ENCODE assay signal across 9 mouse cellular contexts in the genomic region with DNA sequence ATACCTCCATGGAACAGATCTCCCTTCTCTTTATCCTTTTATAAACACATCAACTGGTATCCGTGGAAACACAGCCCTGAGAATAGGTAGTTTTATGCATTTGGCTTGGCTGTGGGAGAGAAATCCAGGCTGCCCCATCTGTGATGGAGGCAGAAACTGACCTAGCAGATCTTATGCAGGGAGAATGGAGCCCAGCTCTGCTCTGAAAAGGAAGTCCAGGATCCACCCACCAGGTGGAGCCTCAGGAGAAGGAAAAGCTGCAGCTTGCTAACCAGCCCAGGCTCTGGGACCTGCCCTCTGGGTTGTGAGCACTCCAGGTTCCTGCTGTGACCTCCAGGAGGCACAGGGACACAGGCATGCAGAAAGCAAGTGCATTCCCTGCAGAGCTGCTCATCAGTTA. TPM values are rescaled to one million over a fixed set of nuclear protein-coding genes. Genes with fewer than 3 reads are reported as not detected.
DNase-seq lines count a peak whose midpoint lies in the region; ATAC-seq and TF ChIP-seq lines count a peak whose summit lies in the region.
"Had no signal": no experiment of that assay in that cellular context is flagged by ENCODE, and none has a peak within 500 bp of the region (broad histone marks: within the 10 kb centered on the region; RNA-seq: fewer than 3 reads in every experiment).

No protein-coding gene starts in this region.

- DNase-seq in hindbrain, embryonic 14.5 days (ENCODE audit: low spot score), result no peak
- DNase-seq in brain, embryonic 14.5 days (ENCODE audit: low read depth), result peak; percentile 54
- peak; percentile 55 for DNase-seq in heart, postnatal 4 days
- DNase-seq in left cerebral cortex, adult 18-20 months (ENCODE audit: low spot score in 2 of 2), result peak; percentile 59 to 73
- no peak for DNase-seq in urinary bladder, postnatal 10 days (ENCODE audit: low spot score)

- 0 out of 2 replicates have a peak, but pooled peaks have one; percentile 24 for ATAC-seq in hindbrain, embryonic 15.5 days (ENCODE audit: low FRiP score, low read depth)
- ATAC-seq in hindbrain, embryonic 14.5 days (ENCODE audit: low FRiP score), result no peak
- ATAC-seq in neural tube, embryonic 13.5 days (ENCODE audit: low read depth), result peak; percentile 25; the same call in 1 of the 2 replicates
- no peak for ATAC-seq in granulocyte monocyte progenitor cell, adult 5-6 weeks (replicated peaks; ENCODE audit: poor library complexity, severe bottlenecking)

- H3K27ac ChIP-seq in hindbrain, embryonic 15.5 days (replicated peaks), result peak overlapping the region; percentile 51; the same call in 1 of the 2 replicates
- H3K27ac ChIP-seq in hindbrain, embryonic 14.5 days, result no peak overlapping the region
- H3K27ac ChIP-seq in neural tube, embryonic 13.5 days (replicated peaks), result no peak overlapping the region
- H3K27ac ChIP-seq: macrophage had no signal

- TF ChIP-seq CTCF in brain, embryonic 14.5 days (IDR thresholded peaks at IDR 0.05; ENCODE audit: borderline replicate concordance, extremely low read depth, insufficient read depth, insufficient read length), result peak; percentile 51

- no peaks in the 10 kb centered on the region for H3K9me3 ChIP-seq in hindbrain, embryonic 15.5 days
- H3K9me3 ChIP-seq in hindbrain, embryonic 14.5 days (ENCODE audit: control insufficient read depth, low read length), result no peaks in the 10 kb centered on the region
- H3K9me3 ChIP-seq in neural tube, embryonic 13.5 days, result no peaks in the 10 kb centered on the region

- WGBS in hindbrain, embryonic 15.5 days, result 17% methylated on average over 1 of the region's 1 CpGs
- 16% methylated on average over 1 of the region's 1 CpGs for WGBS in hindbrain, embryonic 14.5 days
- 11% methylated on average over 1 of the region's 1 CpGs for WGBS in neural tube, embryonic 13.5 days

- H3K4me2 ChIP-seq in hindbrain, embryonic 15.5 days, result no peak overlapping the region
- no peak overlapping the region for H3K4me2 ChIP-seq in hindbrain, embryonic 14.5 days (replicated peaks)
- H3K4me2 ChIP-seq in neural tube, embryonic 13.5 days, result no peak overlapping the region

- TF ChIP-seq POLR2A in brain, embryonic 14.5 days (IDR thresholded peaks at IDR 0.05; ENCODE audit: borderline replicate concordance, extremely low read depth, insufficient read depth, insufficient read length, poor library complexity, severe bottlenecking), result no peak

- H3K4me1 ChIP-seq in hindbrain, embryonic 15.5 days (replicated peaks), result peaks cover 7% of the 10 kb centered on the region
- H3K4me1 ChIP-seq in hindbrain, embryonic 14.5 days (replicated peaks; ENCODE audit: control insufficient read depth, insufficient read depth, low read length), result no peaks in the 10 kb centered on the region
- H3K4me1 ChIP-seq in neural tube, embryonic 13.5 days (replicated peaks), result peaks cover 11% of the 10 kb centered on the region

- H3K36me3 ChIP-seq in hindbrain, embryonic 15.5 days, result no peaks in the 10 kb centered on the region
- no peaks in the 10 kb centered on the region for H3K36me3 ChIP-seq in hindbrain, embryonic 14.5 days (replicated peaks; ENCODE audit: control insufficient read depth, insufficient read depth)
- no peaks in the 10 kb centered on the region for H3K36me3 ChIP-seq in neural tube, embryonic 13.5 days

- no peaks in the 10 kb centered on the region for H3K27me3 ChIP-seq in hindbrain, embryonic 15.5 days
- H3K27me3 ChIP-seq in hindbrain, embryonic 14.5 days (ENCODE audit: control insufficient read depth, insufficient read depth, low read length), result no peaks in the 10 kb centered on the region
- H3K27me3 ChIP-seq in neural tube, embryonic 13.5 days, result peaks cover 12% of the 10 kb centered on the region; the same call in 1 of the 2 replicates

- H3K4me3 ChIP-seq in hindbrain, embryonic 15.5 days, result no peak overlapping the region
- H3K4me3 ChIP-seq in hindbrain, embryonic 14.5 days (replicated peaks; ENCODE audit: low read length), result no peak overlapping the region
- no peak overlapping the region for H3K4me3 ChIP-seq in neural tube, embryonic 13.5 days

- no peak overlapping the region for H3K9ac ChIP-seq in hindbrain, embryonic 15.5 days
- H3K9ac ChIP-seq in hindbrain, embryonic 14.5 days, result no peak overlapping the region
- no peak overlapping the region for H3K9ac ChIP-seq in neural tube, embryonic 13.5 days

RNA-seq across cellular contexts. Expression of a gene that starts 7.6 kb away (rescaled TPM):
- not detected in 2 replicates for polyA plus RNA-seq in hindbrain, embryonic 15.5 days (2015; fragmentation: Nextera tagmentation; extraction: Ambion mirVana)
- polyA plus RNA-seq in hindbrain, embryonic 14.5 days (2014; fragmentation: Nextera tagmentation; extraction: Ambion mirVana), result not detected in 2 replicates
- polyA plus RNA-seq in brain, embryonic 14.5 days (2012; rRNA removed), result not detected in 2 replicates
- total RNA-seq in heart, postnatal 4 days (2021), result not detected
- total RNA-seq in left cerebral cortex, adult 18-20 months (2021), result not detected
- not detected in 2 replicates for polyA plus RNA-seq in neural tube, embryonic 13.5 days (2015; fragmentation: Nextera tagmentation; extraction: Ambion mirVana)
- total RNA-seq in granulocyte monocyte progenitor cell, adult 5-6 weeks (2014; fragmentation: Nextera tagmentation), result not detected in 2 replicates
- total RNA-seq in granulocyte monocyte progenitor cell, adult 5-6 weeks (2017), result not detected in 2 replicates
- polyA plus RNA-seq: macrophage had no signal

RNA-seq across cellular contexts. Expression of a gene that starts 9.5 kb away (rescaled TPM):
- polyA plus RNA-seq in hindbrain, embryonic 15.5 days (2015; fragmentation: Nextera tagmentation; extraction: Ambion mirVana), result 0.17 TPM in 1 of 2 replicates, not detected in the other
- polyA plus RNA-seq in hindbrain, embryonic 14.5 days (2014; fragmentation: Nextera tagmentation; extraction: Ambion mirVana), result 0.09 TPM in 1 of 2 replicates, not detected in the other
- polyA plus RNA-seq in brain, embryonic 14.5 days (2012; rRNA removed), result 0.05 and 0.11 TPM in 2 replicates
- total RNA-seq in heart, postnatal 4 days (2021), result not detected
- not detected for total RNA-seq in left cerebral cortex, adult 18-20 months (2021)
- 0.18 and 0.24 TPM in 2 replicates for polyA plus RNA-seq in neural tube, embryonic 13.5 days (2015; fragmentation: Nextera tagmentation; extraction: Ambion mirVana)
- not detected in 2 replicates for total RNA-seq in granulocyte monocyte progenitor cell, adult 5-6 weeks (2014; fragmentation: Nextera tagmentation)
- total RNA-seq in granulocyte monocyte progenitor cell, adult 5-6 weeks (2017), result not detected in 2 replicates
- polyA plus RNA-seq: macrophage had no signal

RNA-seq across cellular contexts. Expression of a gene that starts 32.6 kb away (rescaled TPM):
- 0.44 and 0.59 TPM in 2 replicates for polyA plus RNA-seq in hindbrain, embryonic 15.5 days (2015; fragmentation: Nextera tagmentation; extraction: Ambion mirVana)
- not detected in 2 replicates for polyA plus RNA-seq in hindbrain, embryonic 14.5 days (2014; fragmentation: Nextera tagmentation; extraction: Ambion mirVana)
- 0.29 TPM in 1 of 2 replicates, not detected in the other for polyA plus RNA-seq in brain, embryonic 14.5 days (2012; rRNA removed)
- total RNA-seq in heart, postnatal 4 days (2021), result not detected
- total RNA-seq in left cerebral cortex, adult 18-20 months (2021), result not detected
- not detected in 2 replicates for polyA plus RNA-seq in neural tube, embryonic 13.5 days (2015; fragmentation: Nextera tagmentation; extraction: Ambion mirVana)
- not detected in 2 replicates for total RNA-seq in granulocyte monocyte progenitor cell, adult 5-6 weeks (2014; fragmentation: Nextera tagmentation)
- not detected in 2 replicates for total RNA-seq in granulocyte monocyte progenitor cell, adult 5-6 weeks (2017)
- polyA plus RNA-seq: macrophage had no signal

RNA-seq across cellular contexts. Expression of a gene that starts 33.4 kb away (rescaled TPM):
- polyA plus RNA-seq in hindbrain, embryonic 15.5 days (2015; fragmentation: Nextera tagmentation; extraction: Ambion mirVana), result 15.9 and 17.8 TPM in 2 replicates
- polyA plus RNA-seq in hindbrain, embryonic 14.5 days (2014; fragmentation: Nextera tagmentation; extraction: Ambion mirVana), result 14.8 and 14.9 TPM in 2 replicates
- polyA plus RNA-seq in brain, embryonic 14.5 days (2012; rRNA removed), result 36.8 and 40.6 TPM in 2 replicates
- total RNA-seq in heart, postnatal 4 days (2021), result 10 to 100 TPM; 29.0 to 29.2 TPM
- total RNA-seq in left cerebral cortex, adult 18-20 months (2021), result 10 to 100 TPM; 34.3 to 35.1 TPM
- polyA plus RNA-seq in neural tube, embryonic 13.5 days (2015; fragmentation: Nextera tagmentation; extraction: Ambion mirVana), result 10.6 and 11.3 TPM in 2 replicates
- 7.3 and 30.1 TPM in 2 replicates for total RNA-seq in granulocyte monocyte progenitor cell, adult 5-6 weeks (2014; fragmentation: Nextera tagmentation)
- 7.8 and 16.2 TPM in 2 replicates for total RNA-seq in granulocyte monocyte progenitor cell, adult 5-6 weeks (2017)

RNA-seq across cellular contexts. Expression of a gene that starts 39.5 kb away (rescaled TPM):
- 23.7 and 24.8 TPM in 2 replicates for polyA plus RNA-seq in hindbrain, embryonic 15.5 days (2015; fragmentation: Nextera tagmentation; extraction: Ambion mirVana)
- polyA plus RNA-seq in hindbrain, embryonic 14.5 days (2014; fragmentation: Nextera tagmentation; extraction: Ambion mirVana), result 21.3 and 22.8 TPM in 2 replicates
- polyA plus RNA-seq in brain, embryonic 14.5 days (2012; rRNA removed), result 28.8 and 40.8 TPM in 2 replicates
- 10 to 100 TPM; 19.4 to 20.9 TPM for total RNA-seq in heart, postnatal 4 days (2021)
- 10 to 100 TPM; 26.7 to 37.5 TPM for total RNA-seq in left cerebral cortex, adult 18-20 months (2021)
- 25.5 and 28.8 TPM in 2 replicates for polyA plus RNA-seq in neural tube, embryonic 13.5 days (2015; fragmentation: Nextera tagmentation; extraction: Ambion mirVana)
- total RNA-seq in granulocyte monocyte progenitor cell, adult 5-6 weeks (2014; fragmentation: Nextera tagmentation), result 20.3 and 41.9 TPM in 2 replicates
- 32.6 and 40.4 TPM in 2 replicates for total RNA-seq in granulocyte monocyte progenitor cell, adult 5-6 weeks (2017)

Comparison
In these comparisons a context has a peak if more than half of its experiments do, and no peak if none do; other contexts are left out.
1. ATAC-seq: peak in hindbrain, embryonic 15.5 days (single experiment) and neural tube, embryonic 13.5 days (single experiment); none in hindbrain, embryonic 14.5 days (single experiment) and granulocyte monocyte progenitor cell, adult 5-6 weeks (single experiment).
2. DNase-seq: peak in brain, embryonic 14.5 days (single experiment), heart, postnatal 4 days (single experiment) and left cerebral cortex, adult 18-20 months (2 of 2); none in hindbrain, embryonic 14.5 days (single experiment) and urinary bladder, postnatal 10 days (single experiment).